Mouse (Mus musculus) layer of hippocampus, adult 18-20 months (tissue): ENCODE measurements at regions not wholly inside any gene's neighbourhood (a gene's known extent, or its start where the extent isn't known, plus 50 kb on each side); places are given as distances from the start of the nearest gene placed in this dataset.
"Not testable (repeated sequence)": the region's sequence is repeated elsewhere in the genome, so short reads cannot be mapped to it uniquely, and the experiment has no call there.

Experiments
- DNase-seq, 2 experiments: peaks; one replicate each; pipeline ENCODE4 v3.0.0; 2022; ENCODE audit warnings: low spot score in 2 of 2

- peak; percentile 37 to 79 for DNase-seq
These were observed 292.6 kb downstream of the Vrk1 start for GRCm38 (mm10) chr12:106302617-106303016.

GRCm38 (mm10) chr12:106308291-106308955, 298.4 kb downstream of the Vrk1 start:
- DNase-seq: no peak

- no peak for DNase-seq
These were observed 299.1 kb downstream of the Vrk1 start for GRCm38 (mm10) chr12:106308956-106309610.

- no peak for DNase-seq
These were observed 300.1 kb downstream of the Vrk1 start for GRCm38 (mm10) chr12:106310171-106310570.

- peak; percentile 24 to 29 for DNase-seq
These were observed 300.7 kb downstream of the Vrk1 start for GRCm38 (mm10) chr12:106310585-106311319.

- no peak for DNase-seq
These were observed 301.3 kb downstream of the Vrk1 start for GRCm38 (mm10) chr12:106311320-106311825.

- DNase-seq: no peak
These were observed 302.0 kb downstream of the Vrk1 start for GRCm38 (mm10) chr12:106311831-106312600.

GRCm38 (mm10) chr12:106317738-106318137, 307.7 kb downstream of the Vrk1 start:
- no peak for DNase-seq

- no peak for DNase-seq
These were observed 311.5 kb downstream of the Vrk1 start for GRCm38 (mm10) chr12:106321511-106321910.

GRCm38 (mm10) chr12:106326611-106327010, 316.6 kb downstream of the Vrk1 start:
- DNase-seq: no peak

- DNase-seq: no peak
These were observed 317.3 kb downstream of the Vrk1 start for GRCm38 (mm10) chr12:106327351-106327750.

GRCm38 (mm10) chr12:106357867-106358266, 347.8 kb downstream of the Vrk1 start:
- DNase-seq: peak in 1 of 2 experiments; percentile 32

GRCm38 (mm10) chr12:106361646-106362045, 351.6 kb downstream of the Vrk1 start:
- DNase-seq: not testable (repeated sequence)

- DNase-seq: peak in 1 of 2 experiments; percentile 50
These were observed 364.9 kb downstream of the Vrk1 start for GRCm38 (mm10) chr12:106374840-106375375.

GRCm38 (mm10) chr12:106375886-106376285, 365.9 kb downstream of the Vrk1 start:
- DNase-seq: no peak

GRCm38 (mm10) chr12:106376783-106377182, 366.8 kb downstream of the Vrk1 start:
- no peak for DNase-seq

- no peak for DNase-seq
These were observed 367.3 kb downstream of the Vrk1 start for GRCm38 (mm10) chr12:106377281-106377680.

GRCm38 (mm10) chr12:106377761-106378160, 367.7 kb downstream of the Vrk1 start:
- no peak for DNase-seq

GRCm38 (mm10) chr12:106378303-106379075, 368.5 kb downstream of the Vrk1 start:
- no peak for DNase-seq

GRCm38 (mm10) chr12:106379151-106379594, 369.1 kb downstream of the Vrk1 start:
- DNase-seq: peak in 1 of 2 experiments; percentile 37
